Mouse (Mus musculus) kidney, postnatal 10 days (tissue): Measurements from ENCODE around the gene Zfp988.
A peak's percentile ranks its signal among the peaks of the same experiment; 100 is the strongest.
"Not testable (repeated sequence)": the region's sequence is repeated elsewhere in the genome, so short reads cannot be mapped to it uniquely, and the experiment has no call there.

Source experiments
- DNase-seq: peaks from one replicate; pipeline ENCODE4 v3.0.0; 2021; ENCODE audit warnings: mixed read lengths

Zfp988 gene

DNA sequence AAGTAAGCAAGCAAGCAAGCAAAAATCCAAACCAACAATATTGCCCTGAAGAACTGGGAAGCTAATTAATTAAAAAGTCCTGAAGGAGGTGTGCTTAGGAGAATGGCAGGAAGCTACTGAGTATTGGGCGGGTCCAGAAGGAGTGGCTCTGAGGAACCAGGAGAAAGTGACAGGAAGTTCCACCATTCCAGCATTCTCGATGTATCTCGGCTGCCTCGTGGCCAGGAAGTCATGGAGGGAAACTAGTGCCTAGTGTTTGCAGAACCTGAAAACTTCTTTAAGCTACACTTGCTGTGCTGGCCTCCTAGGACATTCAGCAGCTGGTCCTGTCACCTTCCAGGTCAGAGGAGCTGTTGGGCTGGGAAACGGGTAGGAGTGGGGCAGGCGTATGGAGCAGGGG is at the start of gene Zfp988:
Gene Zfp988 (plus strand): TSS at position 239 of the 400 bp plus-strand sequence.
- DNase-seq, result not testable (repeated sequence)

GRCm38 (mm10) chr4:147262708-147263107 is 42.8 kb upstream of the Zfp988 start:
- DNase-seq, result not testable (repeated sequence)

DNA sequence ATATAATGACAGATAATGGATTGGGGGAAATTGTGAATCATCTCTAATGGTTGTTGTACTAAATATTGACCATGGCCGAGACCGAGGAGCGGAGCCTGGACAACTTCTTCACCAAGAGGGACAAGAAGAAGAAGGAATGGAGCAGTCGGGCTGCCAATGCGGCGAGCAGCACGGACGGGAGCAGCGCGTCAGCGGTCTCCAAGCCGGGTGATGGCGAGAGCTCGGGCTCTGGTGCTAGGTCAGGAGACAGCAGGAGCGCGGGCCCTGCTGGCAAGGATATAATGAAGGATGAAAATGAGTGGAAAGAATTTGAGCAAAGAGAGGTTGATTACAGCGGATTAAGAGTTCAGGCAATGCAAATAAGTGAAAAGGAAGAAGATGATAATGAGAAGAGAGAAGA is 38.2 kb upstream of the Zfp988 start:
- not testable (repeated sequence) for DNase-seq

- DNase-seq, result not testable (repeated sequence)
These were observed 36.7 kb upstream of the Zfp988 start for GRCm38 (mm10) chr4:147268735-147269134.

DNA sequence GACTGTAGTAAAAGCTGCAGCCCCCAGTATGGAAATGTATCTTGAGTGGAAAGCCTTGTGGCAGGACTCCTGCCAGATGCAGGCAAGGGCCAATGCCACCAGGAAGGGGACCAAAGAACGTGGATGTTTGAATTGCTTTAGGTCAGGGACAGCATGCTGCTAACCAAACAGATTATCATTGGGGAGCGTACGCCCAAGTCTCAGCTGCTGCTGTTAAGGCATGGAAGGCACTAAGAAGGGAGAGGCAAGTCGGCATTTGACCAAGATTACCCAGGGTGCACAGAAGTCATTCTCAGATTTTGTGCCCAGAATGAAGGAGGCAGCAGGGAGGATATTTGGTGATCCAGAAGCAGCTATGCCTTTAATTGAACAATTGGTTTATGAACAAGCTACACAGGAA is 35.4 kb upstream of the Zfp988 start:
- not testable (repeated sequence) for DNase-seq

GRCm38 (mm10) chr4:147271601-147272000 is 33.9 kb upstream of the Zfp988 start:
- DNase-seq, result not testable (repeated sequence)

- peak; percentile 12 for DNase-seq
These were observed 30.3 kb upstream of the Zfp988 start for GRCm38 (mm10) chr4:147275021-147275772.

GRCm38 (mm10) chr4:147275773-147276140 is 29.7 kb upstream of the Zfp988 start:
- DNase-seq, result not testable (repeated sequence)

DNA sequence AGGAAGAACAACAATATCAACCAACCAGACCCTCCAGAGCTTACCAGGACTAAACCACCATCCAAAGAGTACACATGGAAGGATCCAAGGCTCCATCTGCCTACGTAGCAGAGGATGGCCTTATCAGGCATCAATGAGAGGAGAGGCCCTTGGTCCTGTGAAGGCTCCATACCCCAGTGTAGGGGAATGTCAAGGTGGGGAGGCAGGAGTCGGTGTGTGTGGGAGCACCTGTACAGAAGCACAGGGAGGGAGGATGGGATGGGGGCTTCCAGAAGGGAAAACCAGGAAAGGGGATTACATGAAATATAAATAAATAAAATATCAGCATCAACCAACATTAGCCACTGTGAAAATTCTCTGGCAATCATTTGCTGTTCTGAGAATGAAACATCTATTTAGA is 25.1 kb upstream of the Zfp988 start:
- not testable (repeated sequence) for DNase-seq

DNA sequence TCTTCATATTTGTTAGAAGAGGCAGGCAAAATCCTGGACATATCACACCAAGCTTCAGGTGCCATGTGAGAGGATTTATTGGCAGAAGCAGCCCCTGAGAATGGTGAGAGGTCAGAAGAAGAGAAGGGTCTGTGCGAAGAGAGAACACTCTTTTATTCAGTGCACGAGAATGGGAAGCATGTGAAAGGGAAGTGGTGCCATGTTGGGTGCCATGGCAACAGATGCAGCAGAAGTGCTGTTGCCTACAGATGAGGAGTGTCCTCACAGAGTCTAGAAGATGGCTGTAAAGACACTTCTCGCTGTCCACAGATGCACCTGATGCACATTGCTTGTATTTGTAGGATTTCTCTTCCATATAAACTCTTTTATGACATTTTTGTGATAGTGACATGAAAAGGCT is 6.9 kb upstream of the Zfp988 start:
- DNase-seq, result not testable (repeated sequence)

GRCm38 (mm10) chr4:147302375-147302774 is 3.1 kb upstream of the Zfp988 start:
- not testable (repeated sequence) for DNase-seq

DNA sequence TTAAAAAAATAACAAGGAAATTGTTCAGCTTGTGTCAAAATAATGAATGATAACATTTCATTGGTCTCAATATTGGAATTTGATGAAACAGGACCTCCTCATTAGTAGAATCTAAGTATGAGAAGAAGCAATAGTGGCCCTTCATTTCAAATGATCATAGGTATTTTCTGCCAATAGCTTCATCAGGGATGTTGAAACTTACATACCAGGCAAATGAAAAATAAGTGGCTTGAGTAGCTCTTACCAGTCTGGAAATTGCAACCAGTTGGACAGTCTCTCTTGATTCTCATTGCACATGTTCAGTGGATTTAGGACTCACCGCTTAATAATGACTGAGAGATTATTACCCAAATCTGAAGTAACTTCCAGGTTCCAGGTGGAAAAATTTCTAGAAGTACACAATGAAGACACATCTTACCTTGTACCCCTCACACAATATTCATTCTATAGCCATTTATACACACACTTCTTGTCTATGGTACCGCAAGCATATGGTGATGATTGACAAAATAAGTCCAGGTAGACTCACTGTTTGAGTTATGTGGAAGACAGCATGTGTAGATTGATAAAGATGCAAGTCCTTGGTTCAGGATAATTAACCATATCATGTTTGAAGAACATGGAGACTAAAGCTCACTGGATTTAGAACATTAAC is 29.7 kb downstream of the Zfp988 start:
- not testable (repeated sequence) for DNase-seq

- DNase-seq, result not testable (repeated sequence)
These were observed 30.4 kb downstream of the Zfp988 start for GRCm38 (mm10) chr4:147335691-147336367.

DNA sequence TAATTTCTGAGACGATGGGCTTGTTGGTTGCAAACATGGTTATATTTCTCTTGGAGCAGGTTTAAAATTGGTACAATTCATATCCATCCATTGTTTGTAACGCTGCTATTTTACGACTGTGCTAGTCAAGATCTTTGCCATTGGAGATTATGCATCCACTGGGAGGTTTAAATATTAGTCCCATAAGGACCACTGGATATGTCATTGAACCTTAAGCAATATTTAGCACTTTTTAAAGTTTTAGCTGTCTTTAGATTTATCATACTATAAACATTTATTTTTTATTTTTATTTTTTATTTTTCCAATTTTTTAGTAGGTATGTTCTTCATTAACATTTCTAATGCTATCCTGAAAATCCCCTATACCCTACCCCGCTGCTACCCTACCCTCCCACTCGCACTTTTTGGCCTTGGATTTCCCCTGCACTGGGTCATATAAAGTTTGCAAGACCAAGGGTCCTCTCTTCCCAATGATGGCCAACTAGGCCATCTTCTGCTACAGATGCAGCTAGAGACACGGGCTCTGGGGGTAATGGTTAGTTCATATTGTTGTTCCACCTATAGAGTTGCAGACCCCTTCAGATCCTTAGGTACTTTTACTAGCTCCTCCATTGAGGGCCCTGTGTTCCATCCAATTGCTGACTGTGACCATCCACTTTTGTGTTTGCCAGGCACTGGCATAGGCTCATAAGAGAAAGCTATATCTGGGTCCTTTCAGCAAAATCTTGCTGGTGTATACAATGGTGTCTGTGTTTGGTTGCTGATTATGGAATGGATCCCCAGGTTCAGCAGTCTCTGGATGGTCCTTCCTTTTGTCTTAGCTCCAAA is 31.1 kb downstream of the Zfp988 start:
- DNase-seq, result not testable (repeated sequence)

- DNase-seq, result not testable (repeated sequence)
These were observed 32.0 kb downstream of the Zfp988 start for GRCm38 (mm10) chr4:147337520-147337919.

DNA sequence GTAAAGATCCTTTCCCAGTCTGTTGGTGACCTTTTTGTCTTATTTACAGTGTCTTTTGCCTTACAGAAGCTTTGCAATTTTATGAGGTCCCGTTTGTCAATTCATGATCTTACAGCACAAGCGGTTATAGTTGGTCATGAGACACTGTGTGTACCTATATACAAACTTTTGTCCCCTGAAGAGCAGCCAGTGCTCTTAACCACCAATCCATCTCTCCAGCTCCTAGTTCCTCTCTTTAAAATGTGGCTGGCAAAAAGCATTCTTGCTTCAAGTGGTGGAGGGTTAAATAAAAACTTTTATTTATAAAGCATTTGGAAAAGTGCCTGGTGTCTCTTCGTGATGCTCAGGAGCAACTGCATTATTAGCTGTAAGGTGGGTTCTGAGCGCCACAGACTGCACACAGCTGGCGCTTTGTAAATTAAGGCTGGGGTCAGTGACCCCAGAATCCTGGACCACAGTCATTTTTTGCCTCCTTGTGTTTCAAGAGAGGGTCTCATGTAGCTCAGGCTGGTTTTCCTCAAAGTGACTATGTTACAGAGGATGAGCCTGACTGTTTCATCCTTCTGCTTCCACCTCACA is 32.6 kb downstream of the Zfp988 start:
- DNase-seq, result no peak

- DNase-seq, result not testable (repeated sequence)
These were observed 33.2 kb downstream of the Zfp988 start for GRCm38 (mm10) chr4:147338706-147339105.

DNA sequence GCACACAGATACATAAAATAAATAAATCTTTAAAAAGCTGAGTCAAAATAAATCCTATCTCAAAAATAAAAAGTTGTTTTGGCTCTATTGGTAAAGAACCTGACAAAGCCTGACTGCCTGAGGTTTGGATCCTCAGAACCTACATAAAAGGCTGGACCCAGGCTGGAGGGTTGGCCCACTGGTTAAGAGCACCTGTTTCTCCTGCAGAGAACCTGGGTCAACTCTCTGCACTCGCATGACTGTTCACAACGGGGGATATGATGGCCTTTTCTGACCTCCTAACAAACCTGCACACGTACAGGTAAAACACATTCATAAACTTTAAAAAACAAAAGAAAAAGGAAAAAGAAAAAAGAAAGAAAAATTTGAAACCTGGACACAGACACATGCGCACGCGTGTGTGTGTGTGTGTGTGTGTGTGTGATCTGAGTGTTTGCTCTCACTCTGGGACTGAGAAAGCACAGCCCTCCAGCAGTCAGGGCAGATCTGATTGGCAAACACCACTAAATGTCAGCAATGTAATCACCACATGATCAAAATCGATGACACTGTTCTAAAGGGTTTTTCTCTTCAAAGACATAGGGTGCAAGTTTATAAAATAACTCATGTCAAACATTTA is 34.2 kb downstream of the Zfp988 start:
- not testable (repeated sequence) for DNase-seq

- DNase-seq, result not testable (repeated sequence)
These were observed 34.8 kb downstream of the Zfp988 start for GRCm38 (mm10) chr4:147340236-147340635.

GRCm38 (mm10) chr4:147340876-147341275 is 35.4 kb downstream of the Zfp988 start:
- not testable (repeated sequence) for DNase-seq

DNA sequence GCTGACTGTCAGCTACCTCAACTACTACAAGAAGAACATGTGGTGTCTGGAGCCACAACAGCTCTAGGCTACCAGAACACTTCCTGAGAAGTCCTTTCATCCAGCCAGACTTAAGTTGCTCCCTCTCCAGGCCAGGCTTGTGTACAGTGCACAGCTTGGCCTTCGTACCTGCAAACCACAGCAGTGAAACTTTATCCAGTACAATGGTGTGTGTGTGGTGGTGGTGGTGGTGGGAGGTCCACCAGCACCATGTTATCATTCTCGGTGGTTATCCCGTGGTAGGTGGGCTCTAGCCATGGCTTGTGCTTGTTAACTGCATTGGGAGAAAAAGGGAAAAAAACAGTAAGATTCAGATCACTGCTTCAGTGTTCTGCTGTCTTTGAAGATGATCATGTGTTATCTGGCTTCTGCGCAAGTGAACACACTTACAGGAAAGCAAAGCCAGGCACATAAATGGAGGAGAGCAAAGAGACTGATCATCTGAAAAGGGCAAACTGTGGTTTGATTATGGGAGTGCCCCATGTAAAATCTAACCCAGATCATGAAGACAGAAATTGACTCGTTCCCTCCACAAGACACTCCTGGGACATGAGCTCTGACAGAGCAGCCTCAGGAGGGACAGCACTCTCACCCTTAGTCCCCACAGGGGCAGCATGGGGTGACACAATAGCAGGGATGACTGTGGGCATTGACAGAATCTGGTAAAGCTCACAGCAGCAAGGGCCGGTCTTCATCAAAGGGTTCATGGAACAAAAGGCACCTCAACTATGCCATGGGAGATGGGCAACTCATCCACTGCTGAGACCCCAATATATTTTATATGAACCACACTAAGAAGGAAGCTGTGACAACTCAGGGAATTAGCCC is 37.8 kb downstream of the Zfp988 start:
- DNase-seq, result not testable (repeated sequence)
